ENCODE assay signal across 11 mouse cellular contexts in genomic region chr10:43830251-43831018, GRCm38 (mm10).
DNase-seq lines count a peak whose midpoint lies in the region; ATAC-seq lines count a peak whose summit lies in the region.
"Had no signal": no experiment of that assay in that cellular context is flagged by ENCODE, and none has a peak within 500 bp of the region (broad histone marks: within the 10 kb centered on the region; RNA-seq: fewer than 3 reads in every experiment).

No protein-coding gene starts in this region.

- no peaks in the 10 kb centered on the region for H3K27me3 ChIP-seq in embryonic facial prominence, embryonic 14.5 days (replicated peaks; ENCODE audit: control insufficient read depth, insufficient read depth, low read length)
- H3K27me3 ChIP-seq: forebrain, embryonic 13.5 days; hindbrain, embryonic 15.5 days had no signal

- peak overlapping the region; percentile 7; the same call in 1 of the 2 replicates for H3K4me2 ChIP-seq in embryonic facial prominence, embryonic 14.5 days (ENCODE audit: low read depth, low read length)
- H3K4me2 ChIP-seq: forebrain, embryonic 13.5 days; hindbrain, embryonic 15.5 days had no signal

- H3K4me3 ChIP-seq in embryonic facial prominence, embryonic 14.5 days (ENCODE audit: low read depth, low read length): no peak overlapping the region
- H3K4me3 ChIP-seq: forebrain, embryonic 13.5 days; hindbrain, embryonic 15.5 days; midbrain, embryonic 10.5 days had no signal

- H3K27ac ChIP-seq in embryonic facial prominence, embryonic 14.5 days (replicated peaks; ENCODE audit: low read depth, low read length): no peak overlapping the region
- H3K27ac ChIP-seq: forebrain, embryonic 13.5 days; hindbrain, embryonic 15.5 days; midbrain, embryonic 10.5 days had no signal

- H3K4me1 ChIP-seq in embryonic facial prominence, embryonic 14.5 days (ENCODE audit: control insufficient read depth, insufficient read depth, low read length): 0 out of 2 replicates have a peak, but pooled peaks cover 6% of the 10 kb centered on the region
- H3K4me1 ChIP-seq: forebrain, embryonic 13.5 days; hindbrain, embryonic 15.5 days had no signal

- peak; percentile 78 for ATAC-seq in frontal cortex, adult (ENCODE audit: low TSS enrichment)
- ATAC-seq in embryonic facial prominence, embryonic 14.5 days (ENCODE audit: low read depth): no peak
- no peak for ATAC-seq in megakaryocyte-erythroid progenitor cell, adult 5-6 weeks (replicated peaks; ENCODE audit: low FRiP score, low TSS enrichment, poor library complexity, severe bottlenecking)
- ATAC-seq: forebrain, embryonic 13.5 days had no signal

- H3K9ac ChIP-seq in embryonic facial prominence, embryonic 14.5 days (ENCODE audit: low read depth, low read length): no peak overlapping the region
- H3K9ac ChIP-seq: forebrain, embryonic 13.5 days; hindbrain, embryonic 15.5 days had no signal

- no peaks in the 10 kb centered on the region for H3K36me3 ChIP-seq in embryonic facial prominence, embryonic 14.5 days (ENCODE audit: control insufficient read depth, insufficient read depth, low read length)
- H3K36me3 ChIP-seq: hindbrain, embryonic 15.5 days; midbrain, embryonic 10.5 days had no signal

- WGBS in embryonic facial prominence, embryonic 14.5 days: 27% methylated on average over 17 of the region's 17 CpGs

- peaks cover 5% of the 10 kb centered on the region; the same call in 1 of the 2 replicates for H3K9me3 ChIP-seq in embryonic facial prominence, embryonic 14.5 days (ENCODE audit: control insufficient read depth, low read length)
- H3K9me3 ChIP-seq: forebrain, embryonic 13.5 days; hindbrain, embryonic 15.5 days; midbrain, embryonic 10.5 days had no signal

- no peak for DNase-seq in frontal cortex, postnatal 10 days (ENCODE audit: low spot score in 2 of 2)
- peak; percentile 4 to 13 for DNase-seq in kidney, postnatal 36 days
- no peak for DNase-seq in kidney, adult 11 months
- DNase-seq in embryonic facial prominence, embryonic 14.5 days (ENCODE audit: low spot score): no peak
- peak; percentile 4 for DNase-seq in right cerebral cortex, postnatal 25 days
- no peak for DNase-seq in thymus, postnatal 0 days (ENCODE audit: low spot score)

Comparison
In these comparisons a context has a peak if more than half of its experiments do, and no peak if none do; other contexts are left out.
1. DNase-seq: peak in kidney, postnatal 36 days (2 of 2) and right cerebral cortex, postnatal 25 days (single experiment); none in frontal cortex, postnatal 10 days (0 of 2), kidney, adult 11 months (single experiment), embryonic facial prominence, embryonic 14.5 days (single experiment) and thymus, postnatal 0 days (single experiment).